In genomic region chr5:69542489-69542888, GRCm38 (mm10) we compare ENCODE assay signal across 16 mouse cellular contexts. TPM values are rescaled to one million over a fixed set of nuclear protein-coding genes. Genes with fewer than 3 reads are reported as not detected.
DNase-seq lines count a peak whose midpoint lies in the region; ATAC-seq and TF ChIP-seq lines count a peak whose summit lies in the region.
"Had no signal": no experiment of that assay in that cellular context is flagged by ENCODE, and none has a peak within 500 bp of the region (broad histone marks: within the 10 kb centered on the region; RNA-seq: fewer than 3 reads in every experiment).

Yipf7 (minus strand) TSS chr5:69542648.

- TF ChIP-seq RAD21 in CH12.LX (IDR thresholded peaks at IDR 0.05; ENCODE audit: low read depth, low read length), result no peak

- H3K4me2 ChIP-seq in forebrain, embryonic 15.5 days (replicated peaks), result no peak within 1 kb of the TSS
- no peak within 1 kb of the TSS for H3K4me2 ChIP-seq in forebrain, embryonic 13.5 days
- peak within 1 kb of the TSS; percentile 50; the same call in 1 of the 2 replicates for H3K4me2 ChIP-seq in CH12.LX (ENCODE audit: insufficient read depth, low read depth, poor library complexity, severe bottlenecking)
- H3K4me2 ChIP-seq in heart, embryonic 14.5 days (ENCODE audit: low read length), result peak within 1 kb of the TSS; percentile 55
- H3K4me2 ChIP-seq in midbrain, embryonic 13.5 days (replicated peaks), result no peak within 1 kb of the TSS
- H3K4me2 ChIP-seq: limb, embryonic 13.5 days; lung, embryonic 14.5 days; midbrain, embryonic 11.5 days had no signal

- no peak for TF ChIP-seq CTCF in CH12.LX (conservative IDR thresholded peaks at IDR 0.05 in 1 of 2, IDR thresholded peaks at IDR 0.05 in 1 of 2; ENCODE audit: low read depth in 2 of 2, low read length in 2 of 2)
- TF ChIP-seq CTCF in thymus, adult 2 months (IDR thresholded peaks at IDR 0.05; ENCODE audit: borderline replicate concordance, control insufficient read depth, extremely low read depth, insufficient read depth, low read length, poor library complexity), result no peak

- TF ChIP-seq EP300 in CH12.LX (IDR thresholded peaks at IDR 0.05; ENCODE audit: low read length), result no peak

- H3K27ac ChIP-seq in forebrain, embryonic 15.5 days (replicated peaks), result no peak within 1 kb of the TSS
- no peak within 1 kb of the TSS for H3K27ac ChIP-seq in forebrain, embryonic 13.5 days
- H3K27ac ChIP-seq in CH12.LX (ENCODE audit: insufficient read depth, low read depth), result no peak within 1 kb of the TSS
- peak within 1 kb of the TSS; percentile 51 to 72; a peak in 3 of 4 replicates for H3K27ac ChIP-seq in heart, embryonic 14.5 days (replicated peaks in 1 of 2; ENCODE audit: control insufficient read depth in 1 of 2, insufficient read depth in 1 of 2, low read depth in 2 of 2, low read length in 2 of 2)
- H3K27ac ChIP-seq in midbrain, embryonic 13.5 days, result no peak within 1 kb of the TSS
- no peak within 1 kb of the TSS for H3K27ac ChIP-seq in thymus, adult 2 months (ENCODE audit: control insufficient read depth, insufficient read depth, low read length)
- H3K27ac ChIP-seq: limb, embryonic 13.5 days had no signal

- H3K27me3 ChIP-seq in forebrain, embryonic 15.5 days, result no peaks in the 10 kb centered on the region
- H3K27me3 ChIP-seq in forebrain, embryonic 13.5 days, result no peaks in the 10 kb centered on the region
- no peaks in the 10 kb centered on the region for H3K27me3 ChIP-seq in CH12.LX (replicated peaks)
- H3K27me3 ChIP-seq in heart, embryonic 14.5 days (ENCODE audit: control insufficient read depth, insufficient read depth, low read length), result no peaks in the 10 kb centered on the region
- no peaks in the 10 kb centered on the region for H3K27me3 ChIP-seq in midbrain, embryonic 13.5 days
- no peaks in the 10 kb centered on the region for H3K27me3 ChIP-seq in thymus, adult 2 months (ENCODE audit: control insufficient read depth, insufficient read depth, low read length)
- H3K27me3 ChIP-seq: limb, embryonic 13.5 days had no signal

- in situ Hi-C loops in CH12.LX (cut with MboI; ENCODE audit: low pct_ligation_motif_present, low pct_unique_long_range_greater_than_20kb, low sequenced_read_pairs), result no loop called here

- H3K9ac ChIP-seq in forebrain, embryonic 15.5 days (replicated peaks), result no peak within 1 kb of the TSS
- no peak within 1 kb of the TSS for H3K9ac ChIP-seq in forebrain, embryonic 13.5 days
- no peak within 1 kb of the TSS for H3K9ac ChIP-seq in CH12.LX (ENCODE audit: insufficient read depth, low read depth)
- peak within 1 kb of the TSS; percentile 41; the same call in 1 of the 2 replicates for H3K9ac ChIP-seq in heart, embryonic 14.5 days (ENCODE audit: low read length)
- H3K9ac ChIP-seq in midbrain, embryonic 13.5 days (replicated peaks), result no peak within 1 kb of the TSS
- H3K9ac ChIP-seq: limb, embryonic 13.5 days; lung, embryonic 14.5 days had no signal

- WGBS in forebrain, embryonic 15.5 days, result 59% methylated on average over 4 of the region's 4 CpGs
- WGBS in forebrain, embryonic 13.5 days, result 72% methylated on average over 4 of the region's 4 CpGs
- 28% methylated on average over 4 of the region's 4 CpGs for WGBS in heart, embryonic 14.5 days
- 81% methylated on average over 4 of the region's 4 CpGs for WGBS in midbrain, embryonic 13.5 days
- WGBS in thymus, adult 2 months, result 73% methylated on average over 4 of the region's 4 CpGs

- no peak for TF ChIP-seq POLR2A in CH12.LX (IDR thresholded peaks at IDR 0.05; ENCODE audit: low read depth, low read length)
- TF ChIP-seq POLR2A in thymus, adult 2 months (IDR thresholded peaks at IDR 0.05; ENCODE audit: control insufficient read depth, extremely low read depth, insufficient read depth, low read length, poor library complexity), result no peak

- no peaks in the 10 kb centered on the region for H3K9me3 ChIP-seq in forebrain, embryonic 15.5 days
- no peaks in the 10 kb centered on the region for H3K9me3 ChIP-seq in forebrain, embryonic 13.5 days (replicated peaks)
- no peaks in the 10 kb centered on the region for H3K9me3 ChIP-seq in CH12.LX (replicated peaks; ENCODE audit: low read length)
- H3K9me3 ChIP-seq in heart, embryonic 14.5 days (ENCODE audit: control insufficient read depth, low read length), result no peaks in the 10 kb centered on the region
- H3K9me3 ChIP-seq in midbrain, embryonic 13.5 days, result no peaks in the 10 kb centered on the region
- H3K9me3 ChIP-seq: limb, embryonic 13.5 days had no signal

- DNase-seq in CH12.LX (ENCODE audit: extremely low read depth), result no peak
- peak; percentile 77 for DNase-seq in gastrocnemius, adult 18-20 months (ENCODE audit: low spot score)
- no peak for DNase-seq in thymus, adult 2 months
- no peak for DNase-seq in thymus, postnatal 10 days (ENCODE audit: low spot score in 2 of 2)
- DNase-seq: adrenal gland, adult 8-10 months; kidney, adult 18-20 months; lung, embryonic 14.5 days had no signal

- H3K79me2 ChIP-seq in CH12.LX (replicated peaks; ENCODE audit: control insufficient read depth, extremely low read depth, insufficient read depth, poor library complexity, severe bottlenecking), result no peaks in the 10 kb centered on the region

- dilution Hi-C loops in CH12.LX (cut with MboI; ENCODE audit: extremely low pct_ligation_motif_present, extremely low pct_unique_long_range_greater_than_20kb, low sequenced_read_pairs), result no loop called here

- H3K36me3 ChIP-seq in forebrain, embryonic 15.5 days, result no peaks in the 10 kb centered on the region
- H3K36me3 ChIP-seq in forebrain, embryonic 13.5 days (ENCODE audit: poor library complexity, severe bottlenecking), result no peaks in the 10 kb centered on the region
- no peaks in the 10 kb centered on the region for H3K36me3 ChIP-seq in CH12.LX (replicated peaks in 1 of 2; ENCODE audit: control insufficient read depth in 1 of 2, insufficient read depth in 1 of 2, low read length in 1 of 2)
- H3K36me3 ChIP-seq in heart, embryonic 14.5 days (ENCODE audit: control insufficient read depth, insufficient read depth, low read length), result no peaks in the 10 kb centered on the region
- H3K36me3 ChIP-seq in midbrain, embryonic 13.5 days, result no peaks in the 10 kb centered on the region
- no peaks in the 10 kb centered on the region for H3K36me3 ChIP-seq in thymus, adult 2 months (ENCODE audit: control insufficient read depth, insufficient read depth, low read length)
- H3K36me3 ChIP-seq: limb, embryonic 13.5 days had no signal

- ATAC-seq in forebrain, embryonic 15.5 days (replicated peaks), result 0 out of 2 replicates have a peak, but pooled peaks have one; percentile 19
- no peak for ATAC-seq in forebrain, embryonic 13.5 days
- ATAC-seq in heart, embryonic 14.5 days (ENCODE audit: insufficient number of reproducible peaks, insufficient read depth, low FRiP score, low read depth), result no peak
- ATAC-seq in midbrain, embryonic 13.5 days, result no peak

- H3K4me3 ChIP-seq in forebrain, embryonic 15.5 days, result no peak within 1 kb of the TSS
- H3K4me3 ChIP-seq in forebrain, embryonic 13.5 days, result no peak within 1 kb of the TSS
- H3K4me3 ChIP-seq in CH12.LX (replicated peaks in 1 of 3; ENCODE audit: low read depth in 2 of 3, low read length in 2 of 3, poor library complexity in 1 of 3), result no peak within 1 kb of the TSS
- no peak within 1 kb of the TSS for H3K4me3 ChIP-seq in heart, embryonic 14.5 days (ENCODE audit: control insufficient read depth in 1 of 2, insufficient read depth in 1 of 2, low read depth in 1 of 2, low read length in 2 of 2)
- H3K4me3 ChIP-seq in midbrain, embryonic 13.5 days (replicated peaks), result no peak within 1 kb of the TSS
- no peak within 1 kb of the TSS for H3K4me3 ChIP-seq in thymus, adult 2 months (ENCODE audit: control insufficient read depth, insufficient read depth, low read length)
- H3K4me3 ChIP-seq: limb, embryonic 13.5 days had no signal

- H3K4me1 ChIP-seq in forebrain, embryonic 15.5 days, result no peaks in the 10 kb centered on the region
- H3K4me1 ChIP-seq in forebrain, embryonic 13.5 days, result no peaks in the 10 kb centered on the region
- no peaks in the 10 kb centered on the region for H3K4me1 ChIP-seq in CH12.LX (ENCODE audit: control insufficient read depth in 1 of 2, insufficient read depth in 2 of 2)
- H3K4me1 ChIP-seq in heart, embryonic 14.5 days (ENCODE audit: control insufficient read depth in 2 of 2, insufficient read depth in 2 of 2, low read length in 2 of 2), result peaks cover 0 to 11% of the 10 kb centered on the region in 2 experiments; a peak in 2 of 4 replicates
- H3K4me1 ChIP-seq in midbrain, embryonic 13.5 days (replicated peaks), result no peaks in the 10 kb centered on the region
- H3K4me1 ChIP-seq in thymus, adult 2 months (replicated peaks; ENCODE audit: control insufficient read depth, insufficient read depth, low read length), result no peaks in the 10 kb centered on the region
- H3K4me1 ChIP-seq: limb, embryonic 13.5 days had no signal

TF ChIP-seq in CH12.LX, 34 proteins besides CTCF, POLR2A, EP300 and RAD21:
- TF ChIP-seq MAX (IDR thresholded peaks at IDR 0.05; ENCODE audit: low read length) (no peak), MEF2A (IDR thresholded peaks at IDR 0.05; ENCODE audit: borderline replicate concordance, low read depth, low read length) (peak; percentile 50; the same call in 1 of the 2 replicates), PAX5 (IDR thresholded peaks at IDR 0.05; ENCODE audit: low read length) (no peak)

RNA-seq across cellular contexts. Expression of gene Yipf7, which starts in this region (rescaled TPM):
- polyA plus RNA-seq in forebrain, embryonic 15.5 days (2015; fragmentation: Nextera tagmentation; extraction: Ambion mirVana), result not detected in 2 replicates
- polyA plus RNA-seq in forebrain, embryonic 13.5 days (2015; fragmentation: Nextera tagmentation; extraction: Ambion mirVana), result not detected in 2 replicates
- total RNA-seq in CH12.LX (2012; rRNA removed) (not detected in 2 replicates), CH12.LX (2014; rRNA removed) (0.26 TPM in 1 of 2 replicates, not detected in the other)
- polyA plus RNA-seq in CH12.LX (2012; ENCODE audit: insufficient read length, low read depth), result 0.44 TPM in 1 of 2 replicates, not detected in the other
- 100 to 1,000 TPM in 1 of 2 experiments, 10 to 100 TPM in 1; 86.5 to 108 TPM for total RNA-seq in gastrocnemius, adult 18-20 months (2021)
- polyA plus RNA-seq in heart, embryonic 14.5 days (2014; fragmentation: Nextera tagmentation; extraction: Ambion mirVana), result 13.6 and 16.4 TPM in 2 replicates
- polyA plus RNA-seq in midbrain, embryonic 13.5 days (2015; fragmentation: Nextera tagmentation; extraction: Ambion mirVana), result not detected in 2 replicates
- polyA plus RNA-seq in thymus, adult 2 months (2012; rRNA removed), result 0.37 and 9.2 TPM in 2 replicates
- total RNA-seq: adrenal gland, adult 8-10 months; hematopoietic stem cell, adult 5-6 weeks; layer of hippocampus, postnatal 10 days had no signal
- polyA plus RNA-seq: midbrain, embryonic 11.5 days; neural tube, embryonic 14.5 days had no signal

Comparison
In these comparisons a context has a peak if more than half of its experiments do, and no peak if none do; other contexts are left out.
1. RNA of gene Yipf7 (total RNA-seq): 86.5 to 108 TPM in gastrocnemius, adult 18-20 months; 0.26 TPM in CH12.LX; every median in the first group is over 10 times any median in the second.
2. Peak in ATAC-seq in forebrain, embryonic 15.5 days; RNA of the gene not detected or under 1 TPM.
3. H3K27ac ChIP-seq: peak in heart, embryonic 14.5 days (2 of 2); none in forebrain, embryonic 15.5 days (single experiment), forebrain, embryonic 13.5 days (single experiment), CH12.LX (single experiment), midbrain, embryonic 13.5 days (single experiment) and thymus, adult 2 months (single experiment).
4. H3K4me2 ChIP-seq: peak in CH12.LX (single experiment) and heart, embryonic 14.5 days (single experiment); none in forebrain, embryonic 15.5 days (single experiment), forebrain, embryonic 13.5 days (single experiment) and midbrain, embryonic 13.5 days (single experiment).